Mouse (Mus musculus): ENCODE measurements around the gene Slc25a1. TPM values are rescaled to one million over a fixed set of nuclear protein-coding genes. Genes with fewer than 3 reads are reported as not detected.

Gene Slc25a1
- polyA plus RNA-seq, 1 experiment from 2014 or later: 107 TPM

- H3K4me2 ChIP-seq (replicated peaks; ENCODE audit: low read depth, low read length): no peak overlapping the region
- no peaks in the 10 kb centered on the region for H3K9me3 ChIP-seq (ENCODE audit: low read length)
- 61% methylated on average over 3 of the region's 3 CpGs for WGBS
- H3K27me3 ChIP-seq (ENCODE audit: insufficient read depth, low read length): no peaks in the 10 kb centered on the region
- no peak for ATAC-seq (ENCODE audit: low FRiP score, low TSS enrichment)
- peaks cover 15% of the 10 kb centered on the region for H3K4me1 ChIP-seq (ENCODE audit: insufficient read depth, low read length)
- H3K4me3 ChIP-seq (ENCODE audit: low read length): no peak overlapping the region
- H3K36me3 ChIP-seq (ENCODE audit: insufficient read depth, low read length): peaks cover 4% of the 10 kb centered on the region; the same call in 1 of the 2 replicates
- no peak overlapping the region for H3K9ac ChIP-seq (replicated peaks; ENCODE audit: low read length)
- H3K27ac ChIP-seq (ENCODE audit: low read length): no peak overlapping the region
Measured at GRCm38 (mm10) chr16:17892606-17893005, 35.4 kb downstream of the Slc25a1 start.

GRCm38 (mm10) chr16:17891567-17891959 lies 36.5 kb downstream of the Slc25a1 start, which contains the start of gene Gm20518:
Gene Gm20518 (minus strand): TSS chr16:17891671.
- Histone ChIP-seq H3K9ac (replicated peaks; ENCODE audit: low read length) (peak within 1 kb of the TSS; percentile 98), H3K36me3 (ENCODE audit: insufficient read depth, low read length) (peaks cover 4% of the 10 kb centered on the region; the same call in 1 of the 2 replicates), H3K27me3 (ENCODE audit: insufficient read depth, low read length) (no peaks in the 10 kb centered on the region), H3K4me2 (replicated peaks; ENCODE audit: low read depth, low read length) (peak within 1 kb of the TSS; percentile 85), H3K4me3 (ENCODE audit: low read length) (peak within 1 kb of the TSS; percentile 96), H3K4me1 (ENCODE audit: insufficient read depth, low read length) (peaks cover 15% of the 10 kb centered on the region), H3K9me3 (ENCODE audit: low read length) (no peaks in the 10 kb centered on the region), H3K27ac (ENCODE audit: low read length) (peak within 1 kb of the TSS; percentile 96)
- ATAC-seq (ENCODE audit: low FRiP score, low TSS enrichment): peak; percentile 98
- WGBS: 0% methylated on average over 36 of the region's 38 CpGs

- Histone ChIP-seq H3K9me3 (ENCODE audit: low read length) (no peaks in the 10 kb centered on the region), H3K27me3 (ENCODE audit: insufficient read depth, low read length) (no peaks in the 10 kb centered on the region), H3K9ac (replicated peaks; ENCODE audit: low read length) (peak overlapping the region; percentile 98), H3K36me3 (ENCODE audit: insufficient read depth, low read length) (peaks cover 4% of the 10 kb centered on the region; the same call in 1 of the 2 replicates), H3K4me2 (replicated peaks; ENCODE audit: low read depth, low read length) (peak overlapping the region; percentile 85), H3K27ac (ENCODE audit: low read length) (peak overlapping the region; percentile 96), H3K4me3 (ENCODE audit: low read length) (peak overlapping the region; percentile 96), H3K4me1 (ENCODE audit: insufficient read depth, low read length) (peaks cover 15% of the 10 kb centered on the region)
- ATAC-seq (ENCODE audit: low FRiP score, low TSS enrichment): peak; percentile 80
- under 1% methylated on average over 32 of the region's 44 CpGs for WGBS
Measured at GRCm38 (mm10) chr16:17890917-17891566, 37.0 kb downstream of the Slc25a1 start.

- peak overlapping the region; percentile 98 for H3K9ac ChIP-seq (replicated peaks; ENCODE audit: low read length)
- 45% methylated on average over 2 of the region's 2 CpGs for WGBS
- no peaks in the 10 kb centered on the region for H3K27me3 ChIP-seq (ENCODE audit: insufficient read depth, low read length)
- no peaks in the 10 kb centered on the region for H3K9me3 ChIP-seq (ENCODE audit: low read length)
- peak overlapping the region; percentile 96 for H3K4me3 ChIP-seq (ENCODE audit: low read length)
- H3K4me1 ChIP-seq (ENCODE audit: insufficient read depth, low read length): peaks cover 15% of the 10 kb centered on the region
- peaks cover 4% of the 10 kb centered on the region; the same call in 1 of the 2 replicates for H3K36me3 ChIP-seq (ENCODE audit: insufficient read depth, low read length)
- no peak for ATAC-seq (ENCODE audit: low FRiP score, low TSS enrichment)
- no peak overlapping the region for H3K27ac ChIP-seq (ENCODE audit: low read length)
- peak overlapping the region; percentile 85 for H3K4me2 ChIP-seq (replicated peaks; ENCODE audit: low read depth, low read length)
Measured at GRCm38 (mm10) chr16:17890342-17890727, 37.7 kb downstream of the Slc25a1 start.

- H3K9ac ChIP-seq (replicated peaks; ENCODE audit: low read length): peak overlapping the region; percentile 98
- 81% methylated on average over 6 of the region's 6 CpGs for WGBS
- no peak for ATAC-seq (ENCODE audit: low FRiP score, low TSS enrichment)
Measured at GRCm38 (mm10) chr16:17889689-17890341, 38.2 kb downstream of the Slc25a1 start.

GRCm38 (mm10) chr16:17884116-17884515 lies 43.9 kb downstream of the Slc25a1 start:
- 61% methylated on average over 6 of the region's 6 CpGs for WGBS
- Histone ChIP-seq H3K4me1 (ENCODE audit: insufficient read depth, low read length) (no peaks in the 10 kb centered on the region), H3K27ac (ENCODE audit: low read length) (no peak overlapping the region), H3K9ac (replicated peaks; ENCODE audit: low read length) (no peak overlapping the region), H3K9me3 (ENCODE audit: low read length) (no peaks in the 10 kb centered on the region), H3K36me3 (ENCODE audit: insufficient read depth, low read length) (no peaks in the 10 kb centered on the region), H3K4me2 (replicated peaks; ENCODE audit: low read depth, low read length) (no peak overlapping the region), H3K4me3 (ENCODE audit: low read length) (no peak overlapping the region), H3K27me3 (ENCODE audit: insufficient read depth, low read length) (no peaks in the 10 kb centered on the region)
- ATAC-seq (ENCODE audit: low FRiP score, low TSS enrichment): no peak

More at GRCm38 (mm10) chr16:17889689-17890341, 38.2 kb downstream of the Slc25a1 start:
- Histone ChIP-seq H3K4me1 (ENCODE audit: insufficient read depth, low read length) (peaks cover 15% of the 10 kb centered on the region), H3K9me3 (ENCODE audit: low read length) (no peaks in the 10 kb centered on the region), H3K27me3 (ENCODE audit: insufficient read depth, low read length) (no peaks in the 10 kb centered on the region), H3K27ac (ENCODE audit: low read length) (no peak overlapping the region), H3K36me3 (ENCODE audit: insufficient read depth, low read length) (peaks cover 4% of the 10 kb centered on the region; the same call in 1 of the 2 replicates), H3K4me2 (replicated peaks; ENCODE audit: low read depth, low read length) (peak overlapping the region; percentile 85), H3K4me3 (ENCODE audit: low read length) (peak overlapping the region; percentile 96)

GRCm38 (mm10) chr16:17882196-17882595 lies 45.8 kb downstream of the Slc25a1 start:
- no peak overlapping the region for H3K4me3 ChIP-seq (ENCODE audit: low read length)
- no peak for ATAC-seq (ENCODE audit: low FRiP score, low TSS enrichment)
- H3K9me3 ChIP-seq (ENCODE audit: low read length): no peaks in the 10 kb centered on the region
- H3K27me3 ChIP-seq (ENCODE audit: insufficient read depth, low read length): no peaks in the 10 kb centered on the region
- no peaks in the 10 kb centered on the region for H3K4me1 ChIP-seq (ENCODE audit: insufficient read depth, low read length)
- no peak overlapping the region for H3K4me2 ChIP-seq (replicated peaks; ENCODE audit: low read depth, low read length)
- H3K27ac ChIP-seq (ENCODE audit: low read length): no peak overlapping the region
- 0 out of 2 replicates have a peak, but pooled peaks cover 2% of the 10 kb centered on the region for H3K36me3 ChIP-seq (ENCODE audit: insufficient read depth, low read length)
- H3K9ac ChIP-seq (replicated peaks; ENCODE audit: low read length): no peak overlapping the region

- H3K4me3 ChIP-seq (ENCODE audit: low read length): no peak overlapping the region
- no peak overlapping the region for H3K27ac ChIP-seq (ENCODE audit: low read length)
- no peak overlapping the region for H3K9ac ChIP-seq (replicated peaks; ENCODE audit: low read length)
- no peaks in the 10 kb centered on the region for H3K27me3 ChIP-seq (ENCODE audit: insufficient read depth, low read length)
- H3K4me2 ChIP-seq (replicated peaks; ENCODE audit: low read depth, low read length): no peak overlapping the region
- no peaks in the 10 kb centered on the region for H3K4me1 ChIP-seq (ENCODE audit: insufficient read depth, low read length)
- no peak for ATAC-seq (ENCODE audit: low FRiP score, low TSS enrichment)
- H3K36me3 ChIP-seq (ENCODE audit: insufficient read depth, low read length): 0 out of 2 replicates have a peak, but pooled peaks cover 2% of the 10 kb centered on the region
- H3K9me3 ChIP-seq (ENCODE audit: low read length): no peaks in the 10 kb centered on the region
- 94% methylated on average over 4 of the region's 4 CpGs for WGBS
Measured at GRCm38 (mm10) chr16:17879571-17879970, 48.4 kb downstream of the Slc25a1 start.

GRCm38 (mm10) chr16:17876096-17876495 lies 51.9 kb downstream of the Slc25a1 start:
- no peak overlapping the region for H3K27ac ChIP-seq (ENCODE audit: low read length)
- H3K9me3 ChIP-seq (ENCODE audit: low read length): no peaks in the 10 kb centered on the region
- H3K4me3 ChIP-seq (ENCODE audit: low read length): no peak overlapping the region
- 94% methylated on average over 1 of the region's 1 CpGs for WGBS
- no peak overlapping the region for H3K4me2 ChIP-seq (replicated peaks; ENCODE audit: low read depth, low read length)
- no peak for ATAC-seq (ENCODE audit: low FRiP score, low TSS enrichment)
- no peaks in the 10 kb centered on the region for H3K27me3 ChIP-seq (ENCODE audit: insufficient read depth, low read length)
- H3K9ac ChIP-seq (replicated peaks; ENCODE audit: low read length): no peak overlapping the region
- H3K36me3 ChIP-seq (ENCODE audit: insufficient read depth, low read length): peaks cover 14% of the 10 kb centered on the region; the same call in 1 of the 2 replicates
- no peaks in the 10 kb centered on the region for H3K4me1 ChIP-seq (ENCODE audit: insufficient read depth, low read length)
